Mouse (Mus musculus): ENCODE results near the gene Nt5c2.

Gene Nt5c2

GRCm38 (mm10) chr19:46887811-46888527 lies 127.0 kb downstream of the Nt5c2 start:
- DNase-seq (ENCODE audit: low spot score in 2 of 2) = peak; percentile 22 to 26

GRCm38 (mm10) chr19:46886826-46887225 lies 128.1 kb downstream of the Nt5c2 start:
- DNase-seq (ENCODE audit: low spot score in 2 of 2) = no peak

- DNase-seq (ENCODE audit: low spot score in 2 of 2) = no peak
These were observed 129.6 kb downstream of the Nt5c2 start for GRCm38 (mm10) chr19:46885365-46885764.

- DNase-seq (ENCODE audit: low spot score in 2 of 2) = no peak
These were observed 135.1 kb downstream of the Nt5c2 start for GRCm38 (mm10) chr19:46879876-46880275.

DNA sequence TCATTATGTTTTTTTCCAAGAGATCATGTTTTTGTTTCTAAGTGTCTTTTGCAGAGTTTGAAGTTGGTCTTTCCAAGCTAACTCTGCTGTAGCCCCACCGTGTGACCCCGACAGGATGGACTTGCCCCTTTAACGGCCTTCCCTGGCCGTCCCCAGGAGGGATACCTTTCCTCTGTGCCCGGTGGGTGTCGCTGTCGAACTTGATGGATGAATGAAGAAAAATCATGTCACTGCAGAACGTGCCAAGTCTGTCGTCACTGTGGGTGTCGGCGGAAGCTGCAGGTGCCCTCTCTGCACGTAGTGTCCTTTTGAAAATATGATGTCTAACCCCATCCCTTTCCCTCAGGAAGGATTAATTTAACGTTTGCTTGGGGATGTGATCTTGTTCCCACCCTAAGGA lies 136.6 kb downstream of the Nt5c2 start:
- DNase-seq (ENCODE audit: low spot score in 2 of 2) = peak; percentile 47 to 60

GRCm38 (mm10) chr19:46877886-46878285 lies 137.1 kb downstream of the Nt5c2 start:
- no peak for DNase-seq (ENCODE audit: low spot score in 2 of 2)

- peak; percentile 68 to 72 for DNase-seq (ENCODE audit: low spot score in 2 of 2)
These were observed 139.2 kb downstream of the Nt5c2 start for GRCm38 (mm10) chr19:46875790-46876189.

DNA sequence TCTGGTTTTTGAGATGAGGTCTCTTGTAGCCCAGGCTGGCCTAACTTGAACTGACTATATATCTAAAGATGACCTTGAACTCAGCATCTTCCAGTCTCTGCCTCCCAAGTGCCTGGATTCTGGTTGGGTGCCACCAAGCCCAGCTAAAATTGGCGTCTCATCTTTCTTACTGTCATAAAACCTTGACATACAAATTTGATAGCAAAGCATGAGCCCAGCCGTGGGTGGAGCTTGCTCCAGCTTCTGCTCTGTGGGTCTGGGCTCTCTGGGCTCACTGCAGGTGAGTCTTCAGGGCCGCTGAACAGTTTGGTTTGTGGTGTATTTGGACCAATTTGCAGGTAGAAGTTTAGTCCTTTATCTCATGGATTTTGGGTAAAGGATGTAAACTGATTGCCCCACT lies 141.0 kb downstream of the Nt5c2 start:
- DNase-seq (ENCODE audit: low spot score in 2 of 2) = no peak

- DNase-seq (ENCODE audit: low spot score in 2 of 2) = no peak
These were observed 143.3 kb downstream of the Nt5c2 start for GRCm38 (mm10) chr19:46871651-46872050.

GRCm38 (mm10) chr19:46871096-46871495 lies 143.9 kb downstream of the Nt5c2 start:
- DNase-seq (ENCODE audit: low spot score in 2 of 2) = no peak

GRCm38 (mm10) chr19:46869526-46869925 lies 145.4 kb downstream of the Nt5c2 start:
- peak; percentile 69 to 78 for DNase-seq (ENCODE audit: low spot score in 2 of 2)

DNA sequence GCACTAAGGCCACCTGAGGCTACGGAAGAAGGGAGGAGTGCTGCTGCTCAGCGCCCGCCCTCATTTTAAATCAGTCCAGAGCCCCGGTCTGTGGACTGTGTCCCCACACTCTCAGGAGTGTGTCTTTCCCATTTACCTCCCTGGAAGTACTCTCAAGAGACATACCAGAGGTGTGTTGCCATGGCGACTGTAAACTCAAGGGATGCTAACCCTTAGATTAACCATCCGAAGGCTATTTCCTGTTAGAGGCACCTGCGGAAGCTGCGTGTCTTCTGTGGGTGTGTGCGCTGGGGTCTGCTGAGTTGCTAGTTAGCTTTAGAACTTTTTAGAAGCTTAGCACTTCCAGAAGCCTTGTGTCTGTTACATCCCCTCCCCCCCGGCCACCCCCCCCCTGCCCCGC lies 145.9 kb downstream of the Nt5c2 start:
- no peak for DNase-seq (ENCODE audit: low spot score in 2 of 2)

GRCm38 (mm10) chr19:46865381-46865780 lies 149.6 kb downstream of the Nt5c2 start:
- DNase-seq (ENCODE audit: low spot score in 2 of 2) = no peak

DNA sequence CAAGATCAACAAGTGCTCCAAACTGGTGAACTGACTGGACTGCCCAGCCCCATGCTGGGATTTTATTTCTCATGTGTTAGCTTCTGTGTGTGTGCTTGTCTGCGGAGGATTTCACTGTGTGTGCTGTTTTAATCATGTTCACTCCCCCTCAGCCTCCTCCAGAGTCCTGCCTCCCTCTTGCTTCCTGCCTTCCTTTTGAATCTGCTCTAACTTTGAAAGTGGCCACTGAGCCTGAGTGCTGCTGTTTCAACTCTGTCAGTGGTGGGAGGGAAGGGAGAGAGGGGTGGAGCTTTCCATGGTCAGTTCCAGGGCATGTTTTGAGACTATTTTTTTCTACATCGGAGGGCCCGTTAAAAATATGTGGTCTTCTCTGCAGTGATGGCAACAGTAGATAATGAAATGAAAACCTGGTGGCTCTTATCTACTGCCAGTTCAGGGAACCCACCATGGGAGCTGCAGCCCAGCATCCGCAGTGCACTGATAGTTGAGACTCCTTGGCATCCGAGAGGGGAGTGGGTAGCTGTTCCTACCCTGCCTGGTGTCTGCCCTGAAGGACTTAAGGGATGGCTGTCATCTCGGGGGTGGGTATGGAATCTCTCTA lies 150.1 kb downstream of the Nt5c2 start:
- DNase-seq (ENCODE audit: low spot score in 2 of 2) = no peak

GRCm38 (mm10) chr19:46864079-46864478 lies 150.9 kb downstream of the Nt5c2 start:
- no peak for DNase-seq (ENCODE audit: low spot score in 2 of 2)

DNA sequence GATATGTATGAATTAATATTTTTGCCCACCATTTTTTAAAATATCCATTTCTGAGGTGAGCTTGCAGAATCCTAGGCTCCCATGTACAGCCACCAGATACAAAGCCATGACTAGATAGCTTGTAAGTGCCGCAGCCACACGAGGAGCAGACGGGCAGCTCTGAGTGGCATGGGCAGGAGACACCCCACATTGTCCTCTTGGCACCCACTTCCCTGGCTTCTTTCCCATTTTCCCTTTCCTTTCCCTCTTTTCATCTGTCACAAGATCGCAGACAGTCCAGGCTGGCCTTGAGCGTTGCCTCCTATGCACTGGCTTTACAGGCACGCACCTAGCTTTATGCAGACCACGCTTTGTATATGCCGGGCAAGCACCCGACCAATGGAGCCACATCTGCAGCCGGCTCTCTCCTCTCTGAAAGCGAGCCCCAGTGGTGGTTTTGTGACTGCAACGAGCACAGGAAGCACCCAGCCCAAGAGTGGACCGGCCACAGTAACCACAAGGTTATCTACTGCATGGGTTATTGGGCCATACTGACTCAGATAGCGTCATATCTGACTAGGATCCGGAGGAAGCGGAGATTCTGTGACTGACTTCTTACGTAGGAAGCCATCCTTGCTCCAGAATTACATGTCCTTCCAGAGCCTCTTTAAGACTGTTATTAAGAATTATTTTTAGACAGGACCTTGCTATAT lies 151.6 kb downstream of the Nt5c2 start:
- peak; percentile 17 to 41 for DNase-seq (ENCODE audit: low spot score in 2 of 2)

GRCm38 (mm10) chr19:46862556-46862955 lies 152.4 kb downstream of the Nt5c2 start:
- DNase-seq (ENCODE audit: low spot score in 2 of 2) = no peak

- DNase-seq (ENCODE audit: low spot score in 2 of 2) = no peak
These were observed 156.8 kb downstream of the Nt5c2 start for GRCm38 (mm10) chr19:46858200-46858599.

- no peak for DNase-seq (ENCODE audit: low spot score in 2 of 2)
These were observed 157.5 kb downstream of the Nt5c2 start for GRCm38 (mm10) chr19:46857277-46857989.

DNA sequence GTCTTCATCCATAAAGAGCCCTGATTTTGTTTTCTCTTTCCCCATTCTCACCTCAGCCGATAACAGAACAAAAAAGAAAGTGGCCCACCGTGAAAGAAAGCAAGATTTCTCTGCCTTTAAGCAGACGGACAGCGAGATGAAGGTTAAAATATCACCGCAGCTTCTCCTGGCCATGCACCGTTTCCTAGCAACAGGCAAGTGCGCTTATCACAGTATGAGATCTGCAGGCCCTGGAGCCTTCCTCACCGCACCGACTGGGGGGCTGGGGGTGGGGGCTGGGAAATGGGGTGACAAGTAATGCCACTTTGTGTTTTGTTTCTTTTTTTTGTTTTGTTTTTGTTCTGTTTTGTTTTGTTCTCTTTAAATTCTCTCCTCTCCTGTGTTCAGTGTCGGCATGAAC lies 158.2 kb downstream of the Nt5c2 start:
- no peak for DNase-seq (ENCODE audit: low spot score in 2 of 2)

- DNase-seq (ENCODE audit: low spot score in 2 of 2) = no peak
These were observed 158.7 kb downstream of the Nt5c2 start for GRCm38 (mm10) chr19:46856232-46856631.

DNA sequence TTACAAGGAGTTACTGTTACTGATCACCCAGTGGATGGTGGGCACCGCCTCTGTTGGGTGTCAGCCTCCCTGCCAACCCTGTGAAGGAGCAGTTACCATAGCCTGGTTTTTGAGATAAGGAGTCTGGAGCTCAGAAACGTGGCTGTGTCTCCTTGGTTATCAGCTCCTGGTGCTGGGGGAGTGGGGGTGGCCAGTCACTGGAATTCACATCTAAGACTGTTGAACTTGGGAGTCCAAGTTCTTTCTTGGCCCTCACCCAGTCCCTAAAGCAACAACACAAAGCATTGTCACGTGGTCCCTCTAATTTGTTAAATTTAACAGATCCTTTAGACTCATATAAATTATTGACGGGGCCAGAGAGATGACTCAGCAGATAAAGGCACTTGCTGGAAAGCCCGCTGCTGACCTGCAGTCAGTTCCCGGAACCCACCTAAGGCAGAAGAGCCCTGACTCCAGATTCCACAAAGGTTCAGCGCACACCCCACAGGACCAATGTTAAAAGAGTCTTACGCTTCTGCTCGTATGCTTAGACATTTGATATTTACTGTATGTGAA lies 165.4 kb downstream of the Nt5c2 start:
- peak; percentile 68 to 84 for DNase-seq (ENCODE audit: low spot score in 2 of 2)

All from spleen, postnatal 36 days (tissue).